Mouse (Mus musculus) neural tube, embryonic 12.5 days (tissue): ENCODE results near the gene Grip2. TPM values are rescaled to one million over a fixed set of nuclear protein-coding genes. Genes with fewer than 3 reads are reported as not detected.

Experiments used
- ATAC-seq: fragments of 200-750 bp; cut with Nextera tagmentation; 2 replicates; pipeline ENCODE4 v1.8.0; 2017; ENCODE audit warnings: low read depth, mild to moderate bottlenecking, moderate TSS enrichment, moderate library complexity; ENCODE audit not compliant: low FRiP score
- H3K27ac ChIP-seq: fragments of 300-500 bp; sonication (generic); 2 replicates; pipeline ENCODE4 v1.5.1; 2016
- H3K27me3 ChIP-seq: fragments of 300-500 bp; sonication (generic); replicated peaks from 2 replicates; pipeline ENCODE4 v1.6.1; 2016; ENCODE audit warnings: mild to moderate bottlenecking
- H3K36me3 ChIP-seq: fragments of 300-500 bp; sonication (generic); 2 replicates; pipeline ENCODE4 v1.6.1; 2016; ENCODE audit warnings: mild to moderate bottlenecking
- H3K4me1 ChIP-seq: fragments of 300-500 bp; sonication (generic); 2 replicates; pipeline ENCODE4 v1.6.1; 2016
- H3K4me2 ChIP-seq: fragments of 300-500 bp; sonication (generic); replicated peaks from 2 replicates; pipeline ENCODE4 v1.6.1; 2016; ENCODE audit warnings: mild to moderate bottlenecking
- H3K4me3 ChIP-seq: fragments of 300-500 bp; sonication (generic); 2 replicates; pipeline ENCODE4 v1.5.1; 2016
- H3K9ac ChIP-seq: fragments of 300-500 bp; sonication (generic); 2 replicates; pipeline ENCODE4 v1.6.1; 2016; ENCODE audit warnings: mild to moderate bottlenecking
- H3K9me3 ChIP-seq: fragments of 300-500 bp; sonication (generic); 2 replicates; pipeline ENCODE4 v1.6.1; 2016; ENCODE audit warnings: mild to moderate bottlenecking
- WGBS: fragments of 180-500 bp; shearing (Covaris S2); methylation state at CpG from one replicate; pipeline ENCODE4 v1.1.7; 2016; 5-methylcytosine and 5-hydroxymethylcytosine counted together
- polyA plus RNA-seq: library from polyadenylated mRNA; unstranded; fragments of >200 nt; fragmentation: Nextera tagmentation; extraction: Ambion mirVana; gene quantifications from 2 replicates; pipeline ENCODE4 v1.2.1, GENCODE M21; 2016

The Grip2 gene
- polyA plus RNA-seq, 1 experiment from 2014 or later: 4.9 TPM

DNA sequence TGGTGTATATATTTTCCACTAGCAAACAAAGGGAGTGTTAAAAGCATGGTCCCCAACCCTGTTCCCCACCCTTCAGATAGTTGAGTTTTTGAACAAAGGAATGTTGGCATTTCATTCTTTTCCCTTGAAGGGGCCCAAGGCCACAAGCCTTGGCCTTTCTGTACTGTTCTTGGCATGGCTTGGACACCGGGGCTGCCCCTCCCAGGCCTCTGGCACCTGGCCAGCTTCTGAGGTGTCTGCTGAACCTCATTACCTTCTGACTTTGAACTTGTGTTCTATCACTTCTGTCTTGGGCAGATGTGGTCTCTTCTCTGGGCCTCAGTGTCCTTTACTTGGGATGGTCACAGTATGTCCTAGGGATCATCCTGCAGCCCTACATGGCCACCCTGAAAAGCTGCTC is 99.7 kb downstream of the Grip2 start:
- Histone ChIP-seq H3K4me2 (no peak overlapping the region), H3K9ac (no peak overlapping the region), H3K9me3 (no peaks in the 10 kb centered on the region), H3K4me1 (peaks cover 34% of the 10 kb centered on the region), H3K36me3 (peaks cover 58% of the 10 kb centered on the region), H3K27ac (no peak overlapping the region), H3K4me3 (no peak overlapping the region), H3K27me3 (no peaks in the 10 kb centered on the region)
- WGBS: 85% methylated on average over 1 of the region's 1 CpGs
- no peak for ATAC-seq

GRCm38 (mm10) chr6:91721215-91721701 is 105.8 kb downstream of the Grip2 start:
- WGBS: 28% methylated on average over 12 of the region's 12 CpGs
- ATAC-seq: no peak

GRCm38 (mm10) chr6:91720588-91721214 is 106.3 kb downstream of the Grip2 start:
- Histone ChIP-seq H3K4me1 (peaks cover 39% of the 10 kb centered on the region), H3K9me3 (no peaks in the 10 kb centered on the region), H3K9ac (no peak overlapping the region), H3K4me2 (peak overlapping the region; percentile 22), H3K27ac (0 out of 2 replicates have a peak overlapping the region, but pooled peaks have one; percentile 9), H3K36me3 (peaks cover 32% of the 10 kb centered on the region), H3K4me3 (no peak overlapping the region), H3K27me3 (no peaks in the 10 kb centered on the region)
- peak; percentile 23 for ATAC-seq
- 45% methylated on average over 4 of the region's 4 CpGs for WGBS

More at GRCm38 (mm10) chr6:91721215-91721701, 105.8 kb downstream of the Grip2 start:
- Histone ChIP-seq H3K27ac (no peak overlapping the region), H3K4me3 (no peak overlapping the region), H3K36me3 (peaks cover 37% of the 10 kb centered on the region), H3K4me1 (peaks cover 39% of the 10 kb centered on the region), H3K27me3 (no peaks in the 10 kb centered on the region), H3K9ac (no peak overlapping the region), H3K9me3 (no peaks in the 10 kb centered on the region), H3K4me2 (no peak overlapping the region)

DNA sequence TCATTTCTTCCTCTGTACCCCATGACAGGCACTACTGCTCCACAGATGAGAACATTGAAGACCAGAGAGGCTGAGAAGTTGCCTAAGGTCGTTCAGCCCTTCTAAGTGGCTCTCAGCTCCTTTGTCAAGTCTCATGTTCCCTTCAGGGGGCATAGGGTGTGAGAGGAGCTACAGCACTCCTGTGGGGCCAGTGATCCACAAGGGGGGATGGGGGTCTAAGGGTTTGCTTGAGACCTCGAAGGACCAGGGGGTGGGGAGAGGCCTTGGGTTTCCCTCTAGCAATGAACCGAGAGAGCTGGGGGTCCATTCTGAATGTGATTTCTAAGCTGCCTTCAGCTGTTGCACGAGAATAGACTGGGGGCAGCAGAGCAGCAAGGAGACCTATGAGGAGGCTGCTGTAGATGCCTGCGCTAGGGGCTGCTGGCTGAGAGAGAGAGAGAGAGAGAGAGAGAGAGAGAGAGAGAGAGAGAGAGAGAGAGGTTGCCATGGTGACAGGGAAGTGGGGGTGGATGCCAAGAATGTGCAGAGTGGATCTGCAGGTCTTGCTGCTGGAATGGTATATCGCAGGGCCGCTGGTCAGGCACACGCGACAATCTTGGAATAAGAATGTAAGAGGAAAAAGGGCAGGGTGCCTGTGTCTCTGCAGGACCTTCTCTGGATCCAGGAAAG is 107.1 kb downstream of the Grip2 start:
- ATAC-seq: peak; percentile 69
- Histone ChIP-seq H3K4me2 (peak overlapping the region; percentile 22), H3K4me3 (no peak overlapping the region), H3K27ac (peak overlapping the region; percentile 9; the same call in 1 of the 2 replicates), H3K36me3 (peaks cover 28% of the 10 kb centered on the region), H3K9ac (peak overlapping the region; percentile 6; the same call in 1 of the 2 replicates), H3K27me3 (no peaks in the 10 kb centered on the region), H3K9me3 (no peaks in the 10 kb centered on the region), H3K4me1 (peaks cover 39% of the 10 kb centered on the region)
- 9% methylated on average over 9 of the region's 9 CpGs for WGBS

DNA sequence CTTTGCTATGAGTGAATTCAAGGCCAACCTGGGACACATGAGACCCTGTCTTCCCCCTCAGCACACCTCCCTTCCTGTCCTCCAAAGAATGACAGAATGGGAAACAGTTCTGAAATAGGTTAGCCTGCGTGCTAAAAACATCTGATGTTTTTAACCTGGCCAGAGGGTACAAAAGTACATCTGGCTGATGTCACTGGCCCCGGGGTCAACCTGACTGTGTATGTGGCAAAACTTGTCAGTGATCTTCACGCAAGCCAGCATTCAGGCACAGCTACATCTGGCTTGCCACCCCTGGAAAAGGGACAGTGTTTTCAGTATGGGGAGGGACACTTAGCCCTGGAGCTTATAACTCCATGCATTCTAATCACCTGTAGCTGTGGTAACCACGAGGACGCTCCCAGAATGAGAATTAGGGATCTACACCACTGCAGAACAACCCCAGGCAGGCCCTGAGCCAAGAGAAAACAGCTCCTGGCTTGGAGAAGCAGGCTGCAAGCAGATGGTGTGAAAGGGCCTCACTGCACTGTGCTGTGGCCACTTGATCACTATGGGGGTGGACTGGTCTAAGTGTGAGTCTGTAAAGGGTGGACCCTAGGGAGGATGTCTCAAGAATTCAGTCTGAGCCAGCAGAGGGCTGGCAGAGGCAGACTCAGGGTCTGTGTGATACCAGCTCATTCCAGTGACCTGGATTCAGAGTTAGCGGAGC is 107.9 kb downstream of the Grip2 start:
- Histone ChIP-seq H3K27ac (peak overlapping the region; percentile 43), H3K36me3 (peaks cover 23% of the 10 kb centered on the region), H3K4me2 (peak overlapping the region; percentile 22; the same call in 1 of the 2 replicates), H3K9ac (no peak overlapping the region), H3K4me3 (no peak overlapping the region), H3K4me1 (peaks cover 39% of the 10 kb centered on the region), H3K27me3 (no peaks in the 10 kb centered on the region), H3K9me3 (no peaks in the 10 kb centered on the region)
- 69% methylated on average over 6 of the region's 6 CpGs for WGBS
- ATAC-seq: peak; percentile 71

DNA sequence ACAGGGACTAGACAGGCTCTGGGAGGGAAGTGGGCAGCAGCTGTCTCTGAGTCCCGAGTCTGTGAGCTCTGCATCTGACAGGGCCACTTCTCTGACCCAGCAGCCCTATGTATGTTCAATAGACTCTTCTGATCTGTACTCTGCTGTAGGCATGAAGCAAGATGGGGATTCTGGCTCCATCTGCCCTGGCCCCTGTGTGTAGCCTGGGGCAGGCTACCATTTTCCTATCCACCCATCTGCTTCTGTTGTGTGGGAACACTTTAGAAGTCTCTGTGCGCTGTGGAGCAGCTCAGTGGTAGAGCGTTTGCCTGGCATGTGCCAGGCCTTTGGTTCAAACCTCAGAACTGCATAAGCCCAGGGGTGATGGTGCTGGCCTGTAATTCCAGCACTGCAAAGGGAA is 108.4 kb downstream of the Grip2 start:
- no peaks in the 10 kb centered on the region for H3K9me3 ChIP-seq
- WGBS: 65% methylated on average over 3 of the region's 3 CpGs
- H3K9ac ChIP-seq: no peak overlapping the region

GRCm38 (mm10) chr6:91718067-91718466 is 109.0 kb downstream of the Grip2 start:
- Histone ChIP-seq H3K4me1 (peaks cover 47% of the 10 kb centered on the region), H3K4me2 (no peak overlapping the region), H3K9me3 (no peaks in the 10 kb centered on the region), H3K27ac (peak overlapping the region; percentile 43; the same call in 1 of the 2 replicates), H3K36me3 (peaks cover 12% of the 10 kb centered on the region), H3K27me3 (no peaks in the 10 kb centered on the region), H3K4me3 (no peak overlapping the region), H3K9ac (no peak overlapping the region)
- WGBS: 74% methylated on average over 2 of the region's 2 CpGs
- ATAC-seq: no peak

More for the DNA sequence above, 108.4 kb downstream of the Grip2 start:
- Histone ChIP-seq H3K4me2 (no peak overlapping the region), H3K4me1 (peaks cover 42% of the 10 kb centered on the region), H3K27ac (peak overlapping the region; percentile 43), H3K27me3 (no peaks in the 10 kb centered on the region), H3K36me3 (peaks cover 17% of the 10 kb centered on the region), H3K4me3 (no peak overlapping the region)
- no peak for ATAC-seq

GRCm38 (mm10) chr6:91715988-91716810 is 110.9 kb downstream of the Grip2 start:
- WGBS: 82% methylated on average over 6 of the region's 6 CpGs
- Histone ChIP-seq H3K36me3 (peaks cover 15% of the 10 kb centered on the region), H3K27me3 (no peaks in the 10 kb centered on the region), H3K27ac (no peak overlapping the region), H3K9ac (no peak overlapping the region), H3K4me2 (no peak overlapping the region), H3K4me1 (peaks cover 60% of the 10 kb centered on the region), H3K9me3 (no peaks in the 10 kb centered on the region), H3K4me3 (no peak overlapping the region)
- no peak for ATAC-seq

- Histone ChIP-seq H3K4me3 (no peak overlapping the region), H3K4me1 (peaks cover 48% of the 10 kb centered on the region), H3K27me3 (no peaks in the 10 kb centered on the region)
These were observed 112.0 kb downstream of the Grip2 start for GRCm38 (mm10) chr6:91715023-91715422.

DNA sequence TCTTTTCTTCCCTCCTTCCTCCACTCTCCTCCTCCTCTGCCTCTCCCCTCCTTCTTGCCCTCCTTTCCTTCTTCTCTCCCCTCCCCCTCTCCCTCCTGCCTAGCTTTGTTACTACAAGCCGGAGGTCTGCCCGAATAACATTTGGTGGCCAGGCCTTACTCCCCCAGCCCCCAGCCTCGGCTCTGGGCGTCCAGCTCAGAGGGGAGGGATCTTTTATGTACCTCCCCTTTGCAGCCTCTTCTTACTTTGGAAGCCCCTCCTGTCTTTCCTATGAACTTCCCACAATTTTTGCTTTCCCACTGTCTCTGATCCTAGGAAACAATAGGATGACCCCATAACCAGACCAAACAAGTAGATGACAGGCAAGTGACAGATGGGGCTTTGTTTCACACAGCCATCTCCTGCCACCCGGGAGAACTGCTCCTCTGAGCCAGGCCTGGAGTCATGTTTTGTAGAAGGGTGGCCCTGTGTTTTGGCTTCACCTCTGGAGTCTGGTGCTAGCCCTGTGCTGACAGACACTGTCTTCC is 113.6 kb downstream of the Grip2 start:
- Histone ChIP-seq H3K9me3 (no peaks in the 10 kb centered on the region), H3K4me3 (no peak overlapping the region), H3K27ac (peak overlapping the region; percentile 57; the same call in 1 of the 2 replicates), H3K36me3 (peaks cover 22% of the 10 kb centered on the region), H3K9ac (no peak overlapping the region), H3K4me1 (peaks cover 32% of the 10 kb centered on the region), H3K27me3 (no peaks in the 10 kb centered on the region), H3K4me2 (peak overlapping the region; percentile 22; the same call in 1 of the 2 replicates)
- 0 out of 2 replicates have a peak, but pooled peaks have one; percentile 32 for ATAC-seq
- WGBS: 0% methylated on average over 5 of the region's 5 CpGs

More at GRCm38 (mm10) chr6:91715023-91715422, 112.0 kb downstream of the Grip2 start:
- Histone ChIP-seq H3K36me3 (peaks cover 17% of the 10 kb centered on the region), H3K9ac (no peak overlapping the region), H3K9me3 (no peaks in the 10 kb centered on the region), H3K27ac (no peak overlapping the region), H3K4me2 (no peak overlapping the region)
- no peak for ATAC-seq
- 85% methylated on average over 8 of the region's 8 CpGs for WGBS

DNA sequence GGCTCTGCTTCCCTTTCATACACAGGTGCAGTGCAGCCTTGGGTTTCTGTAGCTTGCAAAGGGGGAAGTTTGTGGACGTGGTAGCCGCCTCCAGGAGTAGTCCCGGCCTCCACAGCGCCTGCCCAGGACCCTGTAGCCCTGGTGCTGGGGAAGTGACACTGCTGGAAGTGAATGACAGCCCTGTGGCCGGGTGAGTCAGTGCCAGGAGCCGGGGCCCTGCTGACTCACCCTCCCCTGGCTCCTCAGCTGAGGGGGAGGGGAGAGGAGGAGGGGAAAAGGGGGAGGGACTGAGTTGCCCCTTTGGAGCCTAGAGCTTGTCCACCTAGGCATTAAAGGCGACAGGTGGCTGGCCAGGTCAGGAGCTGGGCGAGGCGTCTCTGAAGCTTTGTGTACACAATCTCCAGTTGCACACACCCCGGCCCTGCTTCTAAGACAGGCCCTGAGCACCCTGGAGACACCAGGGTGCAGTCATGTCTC is 114.2 kb downstream of the Grip2 start:
- Histone ChIP-seq H3K4me1 (peaks cover 30% of the 10 kb centered on the region), H3K9ac (0 out of 2 replicates have a peak overlapping the region, but pooled peaks have one; percentile 13), H3K4me2 (peak overlapping the region; percentile 22; the same call in 1 of the 2 replicates), H3K36me3 (peaks cover 28% of the 10 kb centered on the region), H3K27ac (peak overlapping the region; percentile 57), H3K27me3 (no peaks in the 10 kb centered on the region), H3K4me3 (no peak overlapping the region), H3K9me3 (no peaks in the 10 kb centered on the region)
- 9% methylated on average over 10 of the region's 10 CpGs for WGBS
- peak; percentile 66; the same call in 1 of the 2 replicates for ATAC-seq
